Mouse (Mus musculus) limb, embryonic 14.5 days (tissue): ENCODE measurements around the gene Mpzl2. TPM values are rescaled to one million over a fixed set of nuclear protein-coding genes. Genes with fewer than 3 reads are reported as not detected.

Source experiments
- ATAC-seq: fragments of 200-750 bp; cut with Nextera tagmentation; 2 replicates; pipeline ENCODE4 v1.8.0; 2017; ENCODE audit warnings: low read depth, moderate number of reproducible peaks, moderate TSS enrichment; ENCODE audit not compliant: low FRiP score
- DNase-seq: peaks from one replicate; pipeline ENCODE4 v3.0.0-alpha.2; 2015; ENCODE audit warnings: low spot score
- H3K27ac ChIP-seq: fragments of 300-500 bp; sonication (generic); replicated peaks from 2 replicates; pipeline ENCODE4 v1.5.1; 2014; ENCODE audit warnings: low read depth, mild to moderate bottlenecking, low read length, moderate library complexity, mixed read lengths
- H3K27me3 ChIP-seq: fragments of 300-500 bp; sonication (generic); 2 replicates; pipeline ENCODE4 v1.6.1; 2014; ENCODE audit warnings: low read length, mixed read lengths; ENCODE audit not compliant: control insufficient read depth, insufficient read depth
- H3K36me3 ChIP-seq: fragments of 300-500 bp; sonication (generic); 2 replicates; pipeline ENCODE4 v1.6.1; 2014; ENCODE audit warnings: mild to moderate bottlenecking, low read length, moderate library complexity, mixed read lengths; ENCODE audit not compliant: control insufficient read depth, insufficient read depth
- H3K4me1 ChIP-seq: fragments of 300-500 bp; sonication (generic); 2 replicates; pipeline ENCODE4 v1.6.1; 2014; ENCODE audit warnings: antibody characterized with exemption, low read length, mixed read lengths; ENCODE audit not compliant: control insufficient read depth, insufficient read depth
- H3K4me2 ChIP-seq: fragments of 300-500 bp; sonication (generic); replicated peaks from 2 replicates; pipeline ENCODE4 v1.6.1; 2014; ENCODE audit warnings: low read depth, mild to moderate bottlenecking, low read length, moderate library complexity; ENCODE audit not compliant: severe bottlenecking
- H3K4me3 ChIP-seq: fragments of 300-500 bp; sonication (generic); replicated peaks from 2 replicates; pipeline ENCODE4 v1.5.1; 2014; ENCODE audit warnings: low read length
- H3K9ac ChIP-seq: fragments of 300-500 bp; sonication (generic); 2 replicates; pipeline ENCODE4 v1.6.1; 2014; ENCODE audit warnings: mild to moderate bottlenecking, low read depth, low read length, moderate library complexity; ENCODE audit not compliant: severe bottlenecking
- H3K9me3 ChIP-seq: fragments of 300-500 bp; sonication (generic); 2 replicates; pipeline ENCODE4 v1.6.1; 2016; ENCODE audit warnings: low read length; ENCODE audit not compliant: control insufficient read depth
- POLR2A ChIP-seq: fragments of 200-500 bp; IDR thresholded peaks from 2 replicates; pipeline ENCODE4 v1.8.0; 2012; ENCODE audit warnings: inconsistent platforms, mild to moderate bottlenecking, moderate library complexity, borderline replicate concordance; ENCODE audit not compliant: insufficient read depth, insufficient read length; ENCODE audit errors: extremely low read depth
- WGBS: fragments of 180-500 bp; shearing (Covaris S2); extraction: QIAGEN DNeasy Blood & Tissue Kit; methylation state at CpG from one replicate; pipeline ENCODE4 v1.1.7; 2014; 5-methylcytosine and 5-hydroxymethylcytosine counted together
- polyA plus RNA-seq, 2 experiments: library from polyadenylated mRNA; depleted of rRNA in 1 of 2; stranded (reverse) in 1 of 2; unstranded in 1 of 2; fragments of >200 nt; fragmentation: Nextera tagmentation in 1 of 2; extraction: Ambion mirVana in 1 of 2; gene quantifications; 2 replicates each; pipeline versions ENCODE4 v1.2.1 to v1.2.3; 2012 to 2014

The Mpzl2 gene
- polyA plus RNA-seq, 2 experiments: 21.8 to 22.6 TPM

DNA sequence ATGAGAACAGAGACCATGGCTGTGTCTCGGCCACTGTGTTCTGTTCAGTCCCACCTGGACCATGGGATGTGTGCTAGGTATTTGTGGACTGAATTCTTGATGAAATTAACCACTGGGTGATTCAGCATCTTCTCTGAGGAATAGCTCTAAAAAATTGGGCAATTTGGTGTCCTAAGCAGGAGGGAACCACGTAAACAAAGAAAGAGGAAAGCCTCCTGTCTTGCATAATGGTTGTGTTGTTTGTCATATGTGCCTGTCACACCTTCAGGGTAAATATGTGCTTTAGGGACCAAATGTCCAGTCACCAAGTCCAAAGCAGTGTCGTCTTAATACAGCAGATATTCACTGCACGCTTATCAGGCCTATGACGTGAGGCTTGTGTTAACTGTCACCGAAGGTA, 24.8 kb downstream of the Mpzl2 start:
- 79% methylated on average over 6 of the region's 6 CpGs for WGBS
- no peak overlapping the region for H3K27ac ChIP-seq
- no peaks in the 10 kb centered on the region for H3K27me3 ChIP-seq
- no peaks in the 10 kb centered on the region for H3K4me1 ChIP-seq
- no peak overlapping the region for H3K4me2 ChIP-seq
- ATAC-seq (no peak), DNase-seq (no peak)
- no peaks in the 10 kb centered on the region for H3K9me3 ChIP-seq
- H3K4me3 ChIP-seq: no peak overlapping the region
- no peaks in the 10 kb centered on the region for H3K36me3 ChIP-seq
- TF ChIP-seq POLR2A: no peak
- H3K9ac ChIP-seq: no peak overlapping the region

DNA sequence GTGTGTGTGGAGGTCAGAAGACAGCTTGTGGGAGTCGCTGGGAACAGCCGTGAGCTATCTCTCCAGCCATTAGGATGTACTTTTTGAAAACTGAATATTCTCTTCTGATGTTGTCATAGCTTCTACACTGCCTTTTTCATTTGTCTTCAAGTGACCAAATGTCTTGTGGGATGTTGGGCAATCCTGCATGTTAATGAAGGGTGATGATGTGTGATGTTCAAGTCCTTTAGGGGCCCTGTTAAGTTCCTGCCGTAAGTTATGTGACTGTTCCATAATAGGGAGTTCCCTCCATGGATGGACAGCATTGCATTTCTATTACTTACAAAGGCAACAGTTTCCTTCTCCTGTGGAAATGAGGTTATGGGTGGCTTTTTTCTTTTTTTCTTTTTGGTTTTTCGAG, 27.1 kb downstream of the Mpzl2 start:
- Histone ChIP-seq H3K27ac (no peak overlapping the region), H3K27me3 (no peaks in the 10 kb centered on the region), H3K4me3 (no peak overlapping the region), H3K4me2 (no peak overlapping the region), H3K36me3 (no peaks in the 10 kb centered on the region), H3K9ac (no peak overlapping the region), H3K4me1 (no peaks in the 10 kb centered on the region), H3K9me3 (no peaks in the 10 kb centered on the region)
- DNase-seq: no peak
- TF ChIP-seq POLR2A: no peak
- 89% methylated on average over 4 of the region's 4 CpGs for WGBS
- no peak for ATAC-seq

DNA sequence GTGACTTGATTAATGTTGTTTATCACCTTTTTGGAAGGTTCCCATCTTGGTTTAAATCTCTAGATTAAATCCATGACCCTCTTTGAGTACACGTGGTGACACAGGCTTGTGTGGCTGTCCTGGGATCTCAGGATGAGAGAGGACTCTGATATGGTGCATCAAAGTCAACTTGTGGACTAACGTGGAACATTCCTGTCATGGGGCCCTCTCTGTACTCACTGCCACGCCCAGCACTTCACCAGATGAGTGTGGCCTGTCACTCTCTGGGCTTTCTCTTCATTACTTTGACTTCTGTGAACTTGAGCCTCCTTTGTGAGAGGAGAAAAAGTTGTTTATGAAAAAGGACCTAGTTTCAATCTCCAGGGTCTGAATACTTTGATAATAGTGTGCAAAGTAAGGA, 32.2 kb downstream of the Mpzl2 start:
- H3K4me1 ChIP-seq: no peaks in the 10 kb centered on the region
- H3K9me3 ChIP-seq: no peaks in the 10 kb centered on the region
- H3K4me2 ChIP-seq: no peak overlapping the region
- no peak overlapping the region for H3K9ac ChIP-seq
- H3K27ac ChIP-seq: no peak overlapping the region
- H3K27me3 ChIP-seq: no peaks in the 10 kb centered on the region
- DNase-seq (no peak), ATAC-seq (no peak)
- H3K4me3 ChIP-seq: no peak overlapping the region
- WGBS: 51% methylated on average over 3 of the region's 3 CpGs
- no peak for TF ChIP-seq POLR2A
- H3K36me3 ChIP-seq: no peaks in the 10 kb centered on the region

DNA sequence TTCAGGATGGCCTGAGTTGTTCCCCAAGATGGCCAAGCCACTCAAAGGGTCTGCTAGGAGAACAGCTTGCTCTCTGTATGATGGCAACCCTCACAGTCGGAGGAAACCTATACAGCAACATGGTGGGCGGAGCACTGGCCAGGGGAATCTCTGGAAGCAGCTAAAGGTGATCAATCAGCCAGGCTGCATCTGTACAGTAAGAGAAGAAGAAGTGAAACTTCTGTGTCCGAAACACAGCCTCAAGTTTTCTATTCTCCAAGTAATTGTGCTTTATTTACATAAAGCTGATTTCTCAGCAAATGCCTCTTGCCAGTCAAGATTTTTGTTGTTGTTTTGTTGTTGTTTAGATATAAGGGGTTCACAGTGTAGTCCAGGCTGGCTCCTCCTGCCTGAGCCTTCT, 38.3 kb downstream of the Mpzl2 start:
- ATAC-seq (no peak), DNase-seq (no peak)
- no peak for TF ChIP-seq POLR2A
- no peaks in the 10 kb centered on the region for H3K27me3 ChIP-seq
- no peaks in the 10 kb centered on the region for H3K4me1 ChIP-seq
- H3K27ac ChIP-seq: no peak overlapping the region
- no peaks in the 10 kb centered on the region for H3K9me3 ChIP-seq
- no peak overlapping the region for H3K9ac ChIP-seq
- WGBS: 67% methylated on average over 3 of the region's 3 CpGs
- H3K4me3 ChIP-seq: no peak overlapping the region
- no peak overlapping the region for H3K4me2 ChIP-seq
- no peaks in the 10 kb centered on the region for H3K36me3 ChIP-seq

DNA sequence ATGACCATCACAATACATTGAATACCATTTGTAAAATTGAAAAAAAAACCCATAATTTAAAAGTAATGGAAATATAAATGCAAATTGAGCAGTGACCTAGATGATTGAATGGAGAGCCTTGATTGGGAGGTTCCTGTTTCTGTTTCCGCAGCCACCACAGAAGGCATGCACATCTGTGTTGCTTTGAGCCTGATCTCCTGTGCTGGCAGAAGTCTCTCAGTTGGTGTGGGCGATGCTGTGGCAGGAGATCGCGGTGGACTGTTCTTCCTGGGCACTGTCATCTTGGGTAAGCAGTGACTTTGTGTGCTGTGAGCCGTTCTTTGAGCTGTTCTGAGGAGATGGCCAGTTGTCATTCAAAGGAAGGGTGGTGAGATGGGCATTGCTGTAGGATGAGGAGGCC, 39.4 kb downstream of the Mpzl2 start, which contains the start of gene Jaml:
Gene Jaml, plus strand, starts transcription at position 173 of the 400 bp plus-strand sequence.
- ATAC-seq (no peak), DNase-seq (no peak)
- Histone ChIP-seq H3K9ac (no peak within 1 kb of the TSS), H3K9me3 (no peaks in the 10 kb centered on the region), H3K27ac (no peak within 1 kb of the TSS), H3K4me1 (no peaks in the 10 kb centered on the region), H3K27me3 (no peaks in the 10 kb centered on the region), H3K4me2 (no peak within 1 kb of the TSS), H3K4me3 (no peak within 1 kb of the TSS), H3K36me3 (no peaks in the 10 kb centered on the region)
- 84% methylated on average over 5 of the region's 5 CpGs for WGBS
- TF ChIP-seq POLR2A: no peak

DNA sequence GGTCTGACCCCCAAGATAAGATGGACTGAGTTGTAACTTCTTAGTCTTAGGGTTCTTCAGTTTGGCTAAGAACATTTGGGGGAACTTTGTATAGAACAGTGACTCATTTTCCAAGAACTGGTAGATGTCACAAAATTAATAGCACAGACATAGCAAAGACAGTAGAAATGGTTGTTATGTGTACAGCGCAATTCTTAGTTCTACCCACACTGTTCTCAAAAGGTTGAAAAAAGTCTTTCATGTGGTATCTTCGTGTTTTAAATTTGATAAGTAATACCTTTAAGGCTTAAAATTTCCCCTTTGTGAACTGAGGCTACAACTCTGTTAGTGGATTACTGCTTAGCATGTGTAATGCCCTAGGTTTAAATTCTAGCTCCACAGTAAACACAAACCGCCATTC, 43.5 kb downstream of the Mpzl2 start:
- no peak overlapping the region for H3K4me2 ChIP-seq
- WGBS: 89% methylated on average over 3 of the region's 3 CpGs
- no peak overlapping the region for H3K4me3 ChIP-seq
- DNase-seq: no peak
- no peaks in the 10 kb centered on the region for H3K36me3 ChIP-seq
- no peaks in the 10 kb centered on the region for H3K27me3 ChIP-seq
- no peaks in the 10 kb centered on the region for H3K9me3 ChIP-seq
- H3K9ac ChIP-seq: no peak overlapping the region
- H3K4me1 ChIP-seq: no peaks in the 10 kb centered on the region
- H3K27ac ChIP-seq: no peak overlapping the region
- ATAC-seq: no peak
- TF ChIP-seq POLR2A: no peak
